Mouse (Mus musculus) bone marrow macrophage, adult 2 months (primary cell): ENCODE measurements at regions not wholly inside any gene's neighbourhood (a gene's known extent, or its start where the extent isn't known, plus 50 kb on each side); places are given as distances from the start of the nearest gene placed in this dataset.

Experiments used
- CTCF ChIP-seq: IDR thresholded peaks from 2 replicates; pipeline ENCODE4 v1.5.1; 2012; ENCODE audit warnings: low read depth, mild to moderate bottlenecking, low read length, moderate library complexity
- POLR2A ChIP-seq: IDR thresholded peaks from 2 replicates; pipeline ENCODE4 v1.6.1; 2012; ENCODE audit warnings: mild to moderate bottlenecking, low read depth, low read length, borderline replicate concordance

GRCm38 (mm10) chr4:64874521-64874920 is 249.5 kb upstream of the Pappa start:
- TF ChIP-seq CTCF (no peak), POLR2A (no peak)
